ENCODE assay signal across 8 mouse cellular contexts in genomic region chr11:42420634-42421470, GRCm38 (mm10). TPM values are rescaled to one million over a fixed set of nuclear protein-coding genes. Genes with fewer than 3 reads are reported as not detected.
A peak's percentile ranks its signal among the peaks of the same experiment; 100 is the strongest.
DNase-seq lines count a peak whose midpoint lies in the region; ATAC-seq lines count a peak whose summit lies in the region.

No protein-coding gene starts in this region.

- H3K9ac ChIP-seq in lung, embryonic 16.5 days (ENCODE audit: low read length): peak overlapping the region; percentile 44; the same call in 1 of the 2 replicates
- H3K9ac ChIP-seq in liver, embryonic 15.5 days: no peak overlapping the region

- ATAC-seq in lung, embryonic 16.5 days (ENCODE audit: low read depth): no peak
- ATAC-seq in liver, embryonic 15.5 days (ENCODE audit: insufficient read depth): no peak
- ATAC-seq in erythroblast, adult 5-6 weeks (replicated peaks; ENCODE audit: low FRiP score, poor library complexity, severe bottlenecking): no peak

- WGBS in lung, embryonic 16.5 days: under 1% methylated on average over 21 of the region's 21 CpGs
- WGBS in heart, embryonic 10.5 days: under 1% methylated on average over 21 of the region's 21 CpGs
- WGBS in liver, embryonic 15.5 days (ENCODE audit: insufficient replicate concordance): 2% methylated on average over 21 of the region's 21 CpGs

- H3K9me3 ChIP-seq in lung, embryonic 16.5 days (ENCODE audit: control insufficient read depth, low read length): no peaks in the 10 kb centered on the region
- no peaks in the 10 kb centered on the region for H3K9me3 ChIP-seq in heart, embryonic 10.5 days
- no peaks in the 10 kb centered on the region for H3K9me3 ChIP-seq in liver, embryonic 15.5 days (replicated peaks)

- peaks cover 3% of the 10 kb centered on the region; the same call in 1 of the 2 replicates for H3K27me3 ChIP-seq in lung, embryonic 16.5 days (ENCODE audit: control insufficient read depth, insufficient read depth, low read depth, low read length)
- H3K27me3 ChIP-seq in heart, embryonic 10.5 days (ENCODE audit: insufficient read depth, poor library complexity, severe bottlenecking): peaks cover 18% of the 10 kb centered on the region; the same call in 1 of the 2 replicates
- peaks cover 19% of the 10 kb centered on the region; the same call in 1 of the 2 replicates for H3K27me3 ChIP-seq in liver, embryonic 15.5 days

- no peak for DNase-seq in lung, postnatal 25 days (ENCODE audit: low spot score)
- DNase-seq in cerebellum, postnatal 36 days: peak; percentile 76 to 80
- peak; percentile 76 for DNase-seq in heart, embryonic 10.5 days (ENCODE audit: low spot score)
- DNase-seq in kidney, postnatal 4 days: peak; percentile 66 to 73
- peak; percentile 82 to 86 for DNase-seq in right cerebral cortex, postnatal 10 days (ENCODE audit: low spot score in 2 of 2)

- H3K4me1 ChIP-seq in lung, embryonic 16.5 days (replicated peaks; ENCODE audit: control insufficient read depth, insufficient read depth, low read length): no peaks in the 10 kb centered on the region; the same call in 1 of the 2 replicates
- peaks cover 15% of the 10 kb centered on the region; the same call in 1 of the 2 replicates for H3K4me1 ChIP-seq in heart, embryonic 10.5 days
- no peaks in the 10 kb centered on the region for H3K4me1 ChIP-seq in liver, embryonic 15.5 days (replicated peaks)

- no peaks in the 10 kb centered on the region for H3K36me3 ChIP-seq in lung, embryonic 16.5 days (ENCODE audit: control insufficient read depth, insufficient read depth, low read length)
- H3K36me3 ChIP-seq in heart, embryonic 10.5 days: no peaks in the 10 kb centered on the region
- no peaks in the 10 kb centered on the region for H3K36me3 ChIP-seq in liver, embryonic 15.5 days (replicated peaks)

- H3K4me3 ChIP-seq in lung, embryonic 16.5 days (ENCODE audit: low read length): peak overlapping the region; percentile 46
- H3K4me3 ChIP-seq in heart, embryonic 10.5 days: peak overlapping the region; percentile 65
- H3K4me3 ChIP-seq in liver, embryonic 15.5 days (replicated peaks): 0 out of 2 replicates have a peak overlapping the region, but pooled peaks have one; percentile 10

- H3K27ac ChIP-seq in lung, embryonic 16.5 days (ENCODE audit: low read length): no peak overlapping the region
- peak overlapping the region; percentile 68 for H3K27ac ChIP-seq in heart, embryonic 10.5 days
- no peak overlapping the region for H3K27ac ChIP-seq in liver, embryonic 15.5 days (replicated peaks)

- H3K4me2 ChIP-seq in lung, embryonic 16.5 days (ENCODE audit: low read depth, low read length): peak overlapping the region; percentile 68
- H3K4me2 ChIP-seq in liver, embryonic 15.5 days: peak overlapping the region; percentile 42

RNA-seq across cellular contexts. Expression of gene Gabrb2, which starts 1.3 kb away (rescaled TPM):
- polyA plus RNA-seq in lung, embryonic 16.5 days (2015; fragmentation: Nextera tagmentation; extraction: Ambion mirVana): 0.36 and 1.1 TPM in 2 replicates
- polyA plus RNA-seq in heart, embryonic 10.5 days (2016; fragmentation: Nextera tagmentation; extraction: Ambion mirVana): 0.45 and 2.4 TPM in 2 replicates
- polyA plus RNA-seq in liver, embryonic 15.5 days (2015; fragmentation: Nextera tagmentation; extraction: Ambion mirVana): 0.05 TPM in 1 of 2 replicates, not detected in the other
- total RNA-seq in erythroblast, adult 5-6 weeks (2015; ENCODE audit: low replicate concordance): not detected in 2 replicates
- 0.56 TPM in 1 of 2 replicates, not detected in the other for total RNA-seq in erythroblast, adult 5-6 weeks (2017; ENCODE audit: low replicate concordance)

Comparison
In these comparisons a context has a peak if more than half of its experiments do, and no peak if none do; other contexts are left out.
1. H3K4me3 ChIP-seq: peak in every context shown above with its lines; median percentile 65 in heart, embryonic 10.5 days; 46 in lung, embryonic 16.5 days; 10 in liver, embryonic 15.5 days.